Mouse (Mus musculus) small intestine, adult 2 months (tissue): ENCODE data around the gene Hsd11b2. TPM values are rescaled to one million over a fixed set of nuclear protein-coding genes. Genes with fewer than 3 reads are reported as not detected.

Source experiments
- H3K27ac ChIP-seq: fragments of 200-500 bp; 2 replicates; pipeline ENCODE4 v1.5.1; 2012; ENCODE audit warnings: low read depth, low read length, control low read depth, inconsistent platforms; ENCODE audit not compliant: insufficient read depth
- H3K27me3 ChIP-seq: fragments of 200-500 bp; 2 replicates; pipeline ENCODE4 v1.6.1; 2012; ENCODE audit warnings: mild to moderate bottlenecking, moderate library complexity, low read length, inconsistent platforms; ENCODE audit not compliant: control insufficient read depth, insufficient read depth
- H3K36me3 ChIP-seq: fragments of 200-500 bp; 2 replicates; pipeline ENCODE4 v1.6.1; 2012; ENCODE audit warnings: mild to moderate bottlenecking, low read length, control low read depth, inconsistent platforms; ENCODE audit not compliant: control insufficient read depth, insufficient read depth
- H3K4me1 ChIP-seq: fragments of 200-500 bp; 2 replicates; pipeline ENCODE4 v1.6.1; 2012; ENCODE audit warnings: low read length, inconsistent platforms, mixed read lengths; ENCODE audit not compliant: control insufficient read depth, insufficient read depth, insufficient read length
- H3K4me3 ChIP-seq: fragments of 200-500 bp; 2 replicates; pipeline ENCODE4 v1.5.1; 2012; ENCODE audit warnings: low read depth, mild to moderate bottlenecking, control low read depth, inconsistent platforms, low read length, moderate library complexity
- CTCF ChIP-seq: fragments of 200-500 bp; IDR thresholded peaks from 2 replicates; pipeline ENCODE4 v1.5.1; 2012; ENCODE audit warnings: low read depth, mild to moderate bottlenecking, control low read depth, inconsistent platforms, low read length, moderate library complexity, mixed read lengths; ENCODE audit not compliant: insufficient replicate concordance, insufficient read length; ENCODE audit errors: extremely low read depth
- POLR2A ChIP-seq: fragments of 200-500 bp; IDR thresholded peaks from 2 replicates; pipeline ENCODE4 v1.6.1; 2012; ENCODE audit warnings: low read depth, mild to moderate bottlenecking, control low read depth, inconsistent platforms, low read length, moderate library complexity
- WGBS: fragments of 180-500 bp; shearing (Covaris S2); methylation state at CpG from one replicate; pipeline ENCODE4 v1.1.7; 2018; 5-methylcytosine and 5-hydroxymethylcytosine counted together
- polyA plus RNA-seq: library from polyadenylated mRNA; depleted of rRNA; stranded (reverse); fragments of >200 nt; gene quantifications from 2 replicates; pipeline ENCODE4 v1.2.3, GENCODE M21; 2012

Gene Hsd11b2
- polyA plus RNA-seq, 1 experiment, result 12.2 TPM

- 39% methylated on average over 12 of the region's 12 CpGs for WGBS
- peak overlapping the region; percentile 60 for H3K4me3 ChIP-seq
- no peak for TF ChIP-seq POLR2A
- peaks cover 10% of the 10 kb centered on the region for H3K4me1 ChIP-seq
- no peaks in the 10 kb centered on the region for H3K36me3 ChIP-seq
- H3K27me3 ChIP-seq, result no peaks in the 10 kb centered on the region
- 0 out of 2 replicates have a peak overlapping the region, but pooled peaks have one; percentile 33 for H3K27ac ChIP-seq
These were observed 18.8 kb upstream of the Hsd11b2 start for GRCm38 (mm10) chr8:105499787-105500186.

- no peak overlapping the region for H3K4me3 ChIP-seq
- H3K4me1 ChIP-seq, result peaks cover 2% of the 10 kb centered on the region; the same call in 1 of the 2 replicates
- H3K27ac ChIP-seq, result no peak overlapping the region
- no peaks in the 10 kb centered on the region for H3K36me3 ChIP-seq
- TF ChIP-seq CTCF (no peak), POLR2A (no peak)
- 83% methylated on average over 3 of the region's 3 CpGs for WGBS
- 0 out of 2 replicates have a peak, but pooled peaks cover 4% of the 10 kb centered on the region for H3K27me3 ChIP-seq
These were observed 13.9 kb upstream of the Hsd11b2 start for GRCm38 (mm10) chr8:105504617-105505016.

- Histone ChIP-seq H3K36me3 (no peaks in the 10 kb centered on the region), H3K4me3 (no peak overlapping the region), H3K27ac (no peak overlapping the region), H3K4me1 (no peaks in the 10 kb centered on the region; the same call in 1 of the 2 replicates), H3K27me3 (0 out of 2 replicates have a peak, but pooled peaks cover 4% of the 10 kb centered on the region)
- 70% methylated on average over 6 of the region's 6 CpGs for WGBS
- TF ChIP-seq CTCF (no peak), POLR2A (no peak)
These were observed 11.6 kb upstream of the Hsd11b2 start for GRCm38 (mm10) chr8:105506977-105507376.

DNA sequence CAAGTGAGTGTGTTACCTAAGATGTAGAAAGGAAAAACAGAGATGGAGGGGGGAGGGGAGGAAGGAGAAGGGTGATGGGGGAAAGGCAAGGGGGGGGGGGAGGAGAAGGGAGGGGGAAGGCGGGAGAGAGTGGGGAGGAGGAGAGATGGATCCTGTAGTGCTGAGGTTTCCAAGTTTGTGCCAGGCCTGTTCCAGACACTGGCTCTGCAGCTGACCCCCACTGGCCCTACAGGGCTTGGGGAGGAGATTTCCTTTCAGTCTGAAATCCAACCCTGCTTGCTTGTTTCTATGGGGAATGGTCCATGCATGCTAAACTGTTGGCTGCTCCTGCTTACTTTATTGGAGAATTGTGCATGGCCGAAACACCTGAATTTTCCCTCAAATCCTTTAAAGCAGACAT is 9.8 kb upstream of the Hsd11b2 start:
- no peaks in the 10 kb centered on the region for H3K36me3 ChIP-seq
- 75% methylated on average over 2 of the region's 2 CpGs for WGBS
- no peak overlapping the region for H3K27ac ChIP-seq
- TF ChIP-seq POLR2A, result no peak
- no peak overlapping the region for H3K4me3 ChIP-seq
- 0 out of 2 replicates have a peak, but pooled peaks cover 4% of the 10 kb centered on the region for H3K27me3 ChIP-seq
- H3K4me1 ChIP-seq, result no peaks in the 10 kb centered on the region; the same call in 1 of the 2 replicates

GRCm38 (mm10) chr8:105509997-105510735 is 8.4 kb upstream of the Hsd11b2 start:
- Histone ChIP-seq H3K36me3 (no peaks in the 10 kb centered on the region), H3K27me3 (0 out of 2 replicates have a peak, but pooled peaks cover 4% of the 10 kb centered on the region), H3K4me1 (no peaks in the 10 kb centered on the region; the same call in 1 of the 2 replicates), H3K27ac (no peak overlapping the region), H3K4me3 (no peak overlapping the region)
- WGBS, result 27% methylated on average over 12 of the region's 12 CpGs
- no peak for TF ChIP-seq POLR2A
- TF ChIP-seq CTCF, result no peak

DNA sequence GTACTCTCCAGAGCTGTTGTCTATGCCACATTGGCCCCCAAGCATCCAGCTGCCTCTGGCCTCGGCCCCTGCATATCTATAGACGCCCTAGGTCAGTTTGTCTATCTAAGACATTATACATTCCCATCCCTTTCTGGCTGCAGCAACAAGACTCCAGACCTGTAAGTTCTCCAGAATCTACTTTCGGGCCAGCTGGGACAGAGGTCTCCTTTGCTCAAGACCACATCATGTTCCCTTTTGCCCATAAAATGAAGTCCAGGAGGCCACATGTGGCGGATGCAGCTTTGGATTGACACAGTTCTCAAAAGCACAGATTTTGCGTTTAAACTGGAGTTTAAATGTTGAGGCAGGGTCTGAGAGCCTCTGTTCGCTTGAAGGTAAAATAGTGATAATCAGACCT is 4.4 kb upstream of the Hsd11b2 start:
- Histone ChIP-seq H3K27ac (no peak overlapping the region), H3K4me3 (no peak overlapping the region), H3K4me1 (peaks cover 15% of the 10 kb centered on the region), H3K36me3 (no peaks in the 10 kb centered on the region), H3K27me3 (0 out of 2 replicates have a peak, but pooled peaks cover under 1% of the 10 kb centered on the region)
- no peak for TF ChIP-seq CTCF
- TF ChIP-seq POLR2A, result no peak
- 89% methylated on average over 6 of the region's 6 CpGs for WGBS

GRCm38 (mm10) chr8:105514656-105515055 is 3.9 kb upstream of the Hsd11b2 start:
- 79% methylated on average over 5 of the region's 5 CpGs for WGBS
- TF ChIP-seq POLR2A (no peak), CTCF (no peak)
- H3K36me3 ChIP-seq, result no peaks in the 10 kb centered on the region
- no peaks in the 10 kb centered on the region for H3K27me3 ChIP-seq
- H3K4me1 ChIP-seq, result peaks cover 18% of the 10 kb centered on the region
- no peak overlapping the region for H3K27ac ChIP-seq
- H3K4me3 ChIP-seq, result no peak overlapping the region
